ENCODE assay signal across 30 mouse cellular contexts in the genomic region with DNA sequence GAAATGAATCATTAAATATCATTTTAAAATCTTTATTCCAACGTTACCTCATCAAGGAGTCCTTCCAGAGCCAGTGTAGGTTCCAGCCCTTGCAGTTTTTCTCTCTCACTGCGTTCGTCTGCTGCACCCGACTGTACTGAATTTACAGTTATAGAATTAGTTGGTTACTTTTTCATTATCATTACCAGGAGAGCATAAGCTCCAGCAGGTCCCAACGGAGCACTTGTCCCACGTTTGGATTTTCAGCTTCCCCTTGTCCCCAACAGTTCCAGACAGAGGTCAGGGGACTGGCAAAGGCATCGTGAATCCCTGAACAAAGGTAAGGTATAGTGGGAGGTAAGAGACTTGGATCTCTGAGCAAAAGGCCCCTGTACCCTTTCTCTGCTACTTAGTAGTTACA. TPM values are rescaled to one million over a fixed set of nuclear protein-coding genes. Genes with fewer than 3 reads are reported as not detected.
"Had no signal": no experiment of that assay in that cellular context is flagged by ENCODE, and none has a peak within 500 bp of the region (broad histone marks: within the 10 kb centered on the region; RNA-seq: fewer than 3 reads in every experiment).

No protein-coding gene starts in this region.

- H3K4me3 ChIP-seq: embryonic facial prominence, embryonic 10.5 days; embryonic facial prominence, embryonic 12.5 days; embryonic facial prominence, embryonic 13.5 days; embryonic facial prominence, embryonic 15.5 days; erythroblast, embryonic 14.5 days; forebrain, embryonic 10.5 days; forebrain, embryonic 12.5 days; forebrain, embryonic 13.5 days; forebrain, embryonic 15.5 days; gastrocnemius, adult 2 months; heart, adult 2 months had no signal

- H3K9me3 ChIP-seq: embryonic facial prominence, embryonic 10.5 days; embryonic facial prominence, embryonic 12.5 days; embryonic facial prominence, embryonic 13.5 days; embryonic facial prominence, embryonic 15.5 days; forebrain, embryonic 10.5 days; forebrain, embryonic 12.5 days; forebrain, embryonic 13.5 days; forebrain, embryonic 15.5 days had no signal

- H3K27ac ChIP-seq: embryonic facial prominence, embryonic 10.5 days; embryonic facial prominence, embryonic 12.5 days; embryonic facial prominence, embryonic 13.5 days; embryonic facial prominence, embryonic 15.5 days; forebrain, embryonic 10.5 days; forebrain, embryonic 12.5 days; forebrain, embryonic 13.5 days; forebrain, embryonic 15.5 days; gastrocnemius, adult 2 months; heart, adult 2 months had no signal

- H3K4me2 ChIP-seq: embryonic facial prominence, embryonic 12.5 days; embryonic facial prominence, embryonic 13.5 days; embryonic facial prominence, embryonic 15.5 days; forebrain, embryonic 12.5 days; forebrain, embryonic 13.5 days; forebrain, embryonic 15.5 days had no signal

- H3K9ac ChIP-seq: embryonic facial prominence, embryonic 12.5 days; embryonic facial prominence, embryonic 13.5 days; embryonic facial prominence, embryonic 15.5 days; forebrain, embryonic 12.5 days; forebrain, embryonic 13.5 days; forebrain, embryonic 15.5 days; forebrain, postnatal 0 days had no signal

- DNase-seq: cerebellum, adult 2 months; cerebellum, adult 8-10 months; cerebellum, adult 9-10 months; cerebellum, adult 9-11 months; cerebellum, postnatal 10 days; cerebellum, postnatal 14 days; cerebellum, postnatal 25 days; cerebellum, postnatal 36 days; embryo, embryonic 11 days; forebrain, postnatal 0 days; gastrocnemius, adult 2 months; gastrocnemius, postnatal 10 days; gastrocnemius, postnatal 14 days; gastrocnemius, postnatal 25 days; gastrocnemius, postnatal 36 days; heart, adult 18-20 months; heart, adult 2 months had no signal

- H3K27me3 ChIP-seq: embryonic facial prominence, embryonic 12.5 days; embryonic facial prominence, embryonic 13.5 days; embryonic facial prominence, embryonic 15.5 days; forebrain, embryonic 12.5 days; forebrain, embryonic 13.5 days; forebrain, embryonic 15.5 days had no signal

- H3K4me1 ChIP-seq: embryonic facial prominence, embryonic 12.5 days; embryonic facial prominence, embryonic 13.5 days; embryonic facial prominence, embryonic 15.5 days; forebrain, embryonic 15.5 days had no signal

- ATAC-seq: forebrain, embryonic 13.5 days; forebrain, embryonic 14.5 days; forebrain, embryonic 15.5 days; forebrain, embryonic 16.5 days; forebrain, postnatal 0 days had no signal

- H3K36me3 ChIP-seq: embryonic facial prominence, embryonic 10.5 days; embryonic facial prominence, embryonic 12.5 days; embryonic facial prominence, embryonic 13.5 days; embryonic facial prominence, embryonic 15.5 days; forebrain, embryonic 10.5 days; forebrain, embryonic 12.5 days; forebrain, embryonic 15.5 days had no signal

RNA-seq across cellular contexts. Expression of gene Cdh6, which starts 35.2 kb away (rescaled TPM):
- total RNA-seq: common myeloid progenitor, adult 5-6 weeks; granulocyte monocyte progenitor cell, adult 5-6 weeks had no signal
- polyA plus RNA-seq: erythroblast, embryonic 14.5 days had no signal
